Mouse (Mus musculus): Measurements from ENCODE around the gene Rbfox1. TPM values are rescaled to one million over a fixed set of nuclear protein-coding genes. Genes with fewer than 3 reads are reported as not detected.

The Rbfox1 gene
- polyA plus RNA-seq, 1 experiment, result 5.6 TPM

DNA sequence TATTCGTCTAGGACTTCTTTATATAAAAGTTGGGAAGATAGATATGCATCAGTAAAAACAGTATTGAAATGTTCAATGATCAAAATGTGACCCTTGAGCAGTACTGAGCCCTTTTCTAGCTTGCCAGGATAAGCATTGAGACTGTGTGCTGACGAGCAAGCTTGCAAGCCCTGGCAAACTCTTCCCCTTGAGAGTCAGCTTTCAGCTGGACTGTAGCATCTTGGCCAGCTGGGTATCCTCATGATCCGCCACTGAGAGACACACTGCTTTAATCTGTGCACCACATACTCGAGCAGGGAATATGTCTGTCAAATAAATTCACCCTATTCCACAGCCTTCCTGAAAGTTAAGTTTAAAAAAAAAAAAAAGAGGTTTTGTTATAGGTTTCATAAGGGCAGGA lies 670.6 kb downstream of the Rbfox1 start:
- 68% methylated on average over 4 of the region's 4 CpGs for WGBS
- DNase-seq, result no peak
- Histone ChIP-seq H3K27me3 (ENCODE audit: control insufficient read depth, insufficient read depth, low read length) (no peaks in the 10 kb centered on the region), H3K27ac (ENCODE audit: control insufficient read depth, insufficient read depth, low read length) (no peak overlapping the region), H3K36me3 (ENCODE audit: control insufficient read depth, insufficient read depth, low read length) (no peaks in the 10 kb centered on the region), H3K4me1 (replicated peaks; ENCODE audit: control insufficient read depth, insufficient read depth, low read length) (no peaks in the 10 kb centered on the region), H3K4me3 (ENCODE audit: control insufficient read depth, insufficient read depth, low read length) (no peak overlapping the region)
- TF ChIP-seq CTCF (IDR thresholded peaks at IDR 0.05; ENCODE audit: borderline replicate concordance, control insufficient read depth, extremely low read depth, insufficient read depth, low read length, poor library complexity) (no peak), POLR2A (IDR thresholded peaks at IDR 0.05; ENCODE audit: control insufficient read depth, extremely low read depth, insufficient read depth, low read length, poor library complexity) (no peak)

DNA sequence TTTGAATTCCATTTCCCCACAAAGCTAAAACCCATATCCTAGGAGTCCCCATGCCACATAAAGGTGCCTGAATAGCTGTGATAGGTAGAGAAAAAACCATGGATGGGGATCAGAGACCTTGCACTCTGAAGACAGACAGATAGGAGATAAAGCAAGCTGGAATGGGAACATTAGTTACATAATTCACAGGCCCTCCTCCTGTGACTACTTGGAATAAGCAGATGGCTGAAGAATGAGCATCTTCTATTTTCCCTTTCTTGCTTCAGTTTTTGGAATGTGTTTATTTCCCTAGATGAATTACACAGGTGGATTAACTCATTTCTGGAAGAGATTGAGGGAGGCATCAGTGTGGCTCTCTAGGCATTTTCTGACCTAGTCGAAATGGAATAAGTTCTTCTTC lies 672.6 kb downstream of the Rbfox1 start:
- 91% methylated on average over 1 of the region's 1 CpGs for WGBS
- H3K4me1 ChIP-seq (replicated peaks; ENCODE audit: control insufficient read depth, insufficient read depth, low read length), result no peaks in the 10 kb centered on the region
- TF ChIP-seq CTCF (IDR thresholded peaks at IDR 0.05; ENCODE audit: borderline replicate concordance, control insufficient read depth, extremely low read depth, insufficient read depth, low read length, poor library complexity) (no peak), POLR2A (IDR thresholded peaks at IDR 0.05; ENCODE audit: control insufficient read depth, extremely low read depth, insufficient read depth, low read length, poor library complexity) (no peak)
- H3K36me3 ChIP-seq (ENCODE audit: control insufficient read depth, insufficient read depth, low read length), result no peaks in the 10 kb centered on the region
- no peak for DNase-seq
- H3K27me3 ChIP-seq (ENCODE audit: control insufficient read depth, insufficient read depth, low read length), result no peaks in the 10 kb centered on the region
- H3K4me3 ChIP-seq (ENCODE audit: control insufficient read depth, insufficient read depth, low read length), result no peak overlapping the region
- no peak overlapping the region for H3K27ac ChIP-seq (ENCODE audit: control insufficient read depth, insufficient read depth, low read length)

DNA sequence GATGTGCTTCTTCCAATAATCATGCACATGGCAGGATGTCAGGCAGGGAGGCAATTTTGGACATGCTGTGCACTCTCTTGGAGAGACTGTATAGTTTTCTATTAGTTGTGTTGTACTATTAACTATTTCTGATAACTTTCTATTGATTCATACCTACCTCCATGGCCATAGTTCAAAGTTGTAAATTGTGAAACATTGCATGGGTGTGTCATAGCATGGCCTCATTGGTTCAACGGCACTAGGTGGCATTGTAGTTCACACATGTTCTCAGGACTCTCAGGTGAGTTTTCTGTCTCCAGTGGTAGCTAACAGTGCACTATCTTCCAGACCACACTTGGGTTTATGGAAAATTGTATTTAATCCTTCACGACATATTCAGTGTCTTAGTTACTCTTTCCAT lies 699.5 kb downstream of the Rbfox1 start:
- TF ChIP-seq CTCF (IDR thresholded peaks at IDR 0.05; ENCODE audit: borderline replicate concordance, control insufficient read depth, extremely low read depth, insufficient read depth, low read length, poor library complexity) (no peak), POLR2A (IDR thresholded peaks at IDR 0.05; ENCODE audit: control insufficient read depth, extremely low read depth, insufficient read depth, low read length, poor library complexity) (no peak)
- Histone ChIP-seq H3K4me1 (replicated peaks; ENCODE audit: control insufficient read depth, insufficient read depth, low read length) (no peaks in the 10 kb centered on the region), H3K4me3 (ENCODE audit: control insufficient read depth, insufficient read depth, low read length) (no peak overlapping the region), H3K27me3 (ENCODE audit: control insufficient read depth, insufficient read depth, low read length) (no peaks in the 10 kb centered on the region), H3K27ac (ENCODE audit: control insufficient read depth, insufficient read depth, low read length) (no peak overlapping the region), H3K36me3 (ENCODE audit: control insufficient read depth, insufficient read depth, low read length) (no peaks in the 10 kb centered on the region)
- no peak for DNase-seq
- WGBS, result 97% methylated on average over 2 of the region's 2 CpGs

DNA sequence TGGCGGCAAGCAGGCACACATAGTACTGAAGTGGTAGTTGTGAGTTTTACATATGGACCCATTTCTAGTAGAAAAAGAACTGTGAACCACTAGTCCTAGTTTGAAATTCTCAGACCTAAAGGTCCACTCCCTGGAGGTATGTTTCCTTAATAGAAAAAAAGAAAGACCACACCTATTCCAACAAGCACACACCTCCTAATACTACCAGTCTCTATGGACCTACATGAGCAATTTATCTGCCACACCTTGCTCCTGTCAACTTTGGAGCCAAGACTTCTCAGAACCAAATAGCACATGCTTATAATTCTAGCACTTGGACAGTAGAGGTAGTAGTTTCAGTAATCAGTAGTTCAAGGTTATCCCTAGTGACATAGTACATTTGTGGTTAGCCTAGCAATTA lies 700.0 kb downstream of the Rbfox1 start:
- no peaks in the 10 kb centered on the region for H3K36me3 ChIP-seq (ENCODE audit: control insufficient read depth, insufficient read depth, low read length)
- WGBS, result 100% methylated on average over 1 of the region's 1 CpGs
- DNase-seq, result no peak
- no peak overlapping the region for H3K27ac ChIP-seq (ENCODE audit: control insufficient read depth, insufficient read depth, low read length)
- no peak overlapping the region for H3K4me3 ChIP-seq (ENCODE audit: control insufficient read depth, insufficient read depth, low read length)
- no peaks in the 10 kb centered on the region for H3K4me1 ChIP-seq (replicated peaks; ENCODE audit: control insufficient read depth, insufficient read depth, low read length)
- TF ChIP-seq CTCF (IDR thresholded peaks at IDR 0.05; ENCODE audit: borderline replicate concordance, control insufficient read depth, extremely low read depth, insufficient read depth, low read length, poor library complexity) (no peak), POLR2A (IDR thresholded peaks at IDR 0.05; ENCODE audit: control insufficient read depth, extremely low read depth, insufficient read depth, low read length, poor library complexity) (no peak)
- H3K27me3 ChIP-seq (ENCODE audit: control insufficient read depth, insufficient read depth, low read length), result no peaks in the 10 kb centered on the region

- 90% methylated on average over 1 of the region's 1 CpGs for WGBS
- Histone ChIP-seq H3K36me3 (ENCODE audit: control insufficient read depth, insufficient read depth, low read length) (no peaks in the 10 kb centered on the region), H3K4me3 (ENCODE audit: control insufficient read depth, insufficient read depth, low read length) (no peak overlapping the region), H3K4me1 (replicated peaks; ENCODE audit: control insufficient read depth, insufficient read depth, low read length) (no peaks in the 10 kb centered on the region), H3K27me3 (ENCODE audit: control insufficient read depth, insufficient read depth, low read length) (no peaks in the 10 kb centered on the region), H3K27ac (ENCODE audit: control insufficient read depth, insufficient read depth, low read length) (no peak overlapping the region)
- TF ChIP-seq POLR2A (IDR thresholded peaks at IDR 0.05; ENCODE audit: control insufficient read depth, extremely low read depth, insufficient read depth, low read length, poor library complexity) (no peak), CTCF (IDR thresholded peaks at IDR 0.05; ENCODE audit: borderline replicate concordance, control insufficient read depth, extremely low read depth, insufficient read depth, low read length, poor library complexity) (no peak)
- DNase-seq, result no peak
These were observed 731.4 kb downstream of the Rbfox1 start for GRCm38 (mm10) chr16:6616526-6616925.

DNA sequence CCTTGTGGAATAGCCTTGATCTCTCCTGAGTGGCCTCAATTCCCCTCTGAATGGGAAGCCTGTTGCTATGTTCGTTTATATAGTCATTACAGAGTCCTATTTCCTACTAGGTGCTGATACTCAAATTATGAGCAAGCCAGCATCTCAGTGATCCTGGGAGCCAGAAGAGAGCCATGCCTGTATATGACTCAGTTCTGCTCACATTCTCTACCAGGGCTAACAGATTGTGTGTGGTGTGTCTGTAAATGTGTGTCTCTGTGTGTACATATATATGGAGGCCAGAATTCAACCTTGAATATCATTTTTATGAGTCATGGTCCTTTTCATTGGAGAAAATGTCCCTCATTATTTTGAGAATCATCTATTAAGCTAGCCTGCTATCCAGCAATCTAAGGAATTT lies 755.2 kb downstream of the Rbfox1 start:
- TF ChIP-seq POLR2A (IDR thresholded peaks at IDR 0.05; ENCODE audit: control insufficient read depth, extremely low read depth, insufficient read depth, low read length, poor library complexity) (no peak), CTCF (IDR thresholded peaks at IDR 0.05; ENCODE audit: borderline replicate concordance, control insufficient read depth, extremely low read depth, insufficient read depth, low read length, poor library complexity) (no peak)
- H3K4me3 ChIP-seq (ENCODE audit: control insufficient read depth, insufficient read depth, low read length), result no peak overlapping the region
- no peaks in the 10 kb centered on the region for H3K27me3 ChIP-seq (ENCODE audit: control insufficient read depth, insufficient read depth, low read length)
- 46% methylated on average over 1 of the region's 1 CpGs for WGBS
- H3K4me1 ChIP-seq (replicated peaks; ENCODE audit: control insufficient read depth, insufficient read depth, low read length), result no peaks in the 10 kb centered on the region
- no peaks in the 10 kb centered on the region for H3K36me3 ChIP-seq (ENCODE audit: control insufficient read depth, insufficient read depth, low read length)
- no peak overlapping the region for H3K27ac ChIP-seq (ENCODE audit: control insufficient read depth, insufficient read depth, low read length)
- no peak for DNase-seq

DNA sequence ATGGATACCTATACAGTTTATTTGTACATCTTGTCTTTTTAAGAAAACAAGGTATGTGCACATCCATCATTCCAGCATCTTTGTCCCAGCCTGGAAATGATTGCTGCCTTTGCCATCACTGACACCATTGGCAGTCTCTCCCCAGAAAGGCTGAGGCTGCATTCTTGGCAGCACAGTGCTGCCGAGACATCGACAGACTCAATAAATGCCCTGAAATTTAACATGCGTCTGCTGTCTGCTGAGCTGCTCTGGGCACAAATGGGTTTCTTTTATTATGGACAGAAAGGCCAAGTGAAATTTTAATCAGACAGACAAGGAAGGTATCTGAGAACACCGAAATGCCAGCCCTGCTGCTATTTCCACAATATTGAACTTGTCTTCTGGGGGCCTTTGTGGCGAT lies 761.8 kb downstream of the Rbfox1 start:
- no peaks in the 10 kb centered on the region for H3K27me3 ChIP-seq (ENCODE audit: control insufficient read depth, insufficient read depth, low read length)
- WGBS, result 86% methylated on average over 5 of the region's 5 CpGs
- no peak overlapping the region for H3K27ac ChIP-seq (ENCODE audit: control insufficient read depth, insufficient read depth, low read length)
- no peaks in the 10 kb centered on the region for H3K36me3 ChIP-seq (ENCODE audit: control insufficient read depth, insufficient read depth, low read length)
- no peaks in the 10 kb centered on the region for H3K4me1 ChIP-seq (replicated peaks; ENCODE audit: control insufficient read depth, insufficient read depth, low read length)
- DNase-seq, result no peak
- TF ChIP-seq CTCF (IDR thresholded peaks at IDR 0.05; ENCODE audit: borderline replicate concordance, control insufficient read depth, extremely low read depth, insufficient read depth, low read length, poor library complexity) (no peak), POLR2A (IDR thresholded peaks at IDR 0.05; ENCODE audit: control insufficient read depth, extremely low read depth, insufficient read depth, low read length, poor library complexity) (no peak)
- no peak overlapping the region for H3K4me3 ChIP-seq (ENCODE audit: control insufficient read depth, insufficient read depth, low read length)

Measured in thymus, adult 2 months (tissue).